Mouse (Mus musculus) erythroblast, embryonic 14.5 days (primary cell): ENCODE measurements around the gene P2rx7. TPM values are rescaled to one million over a fixed set of nuclear protein-coding genes. Genes with fewer than 3 reads are reported as not detected.
A peak's percentile ranks its signal among the peaks of the same experiment; 100 is the strongest.

ENCODE experiments used
- H3K27me3 ChIP-seq: 2 replicates; pipeline ENCODE4 v1.6.1; 2012; ENCODE audit warnings: inconsistent platforms; ENCODE audit not compliant: control insufficient read depth
- H3K36me3 ChIP-seq: 2 replicates; pipeline ENCODE4 v1.6.1; 2012; ENCODE audit warnings: mild to moderate bottlenecking, inconsistent platforms; ENCODE audit not compliant: control insufficient read depth
- H3K4me1 ChIP-seq: 2 replicates; pipeline ENCODE4 v1.6.1; 2012; ENCODE audit warnings: inconsistent platforms; ENCODE audit not compliant: control insufficient read depth
- H3K4me3 ChIP-seq: replicated peaks from 2 replicates; pipeline ENCODE3; 2012; ENCODE audit warnings: moderate library complexity, mild to moderate bottlenecking, inconsistent platforms
- H3K9me3 ChIP-seq: 2 replicates; pipeline ENCODE4 v1.6.1; 2012; ENCODE audit warnings: low read length, inconsistent platforms, mixed read lengths; ENCODE audit not compliant: control insufficient read depth
- GATA1 ChIP-seq: IDR thresholded peaks from 2 replicates; pipeline ENCODE4 v1.6.1; 2012; ENCODE audit warnings: low read length, inconsistent platforms, mixed read lengths
- TAL1 ChIP-seq: IDR thresholded peaks from 3 replicates; pipeline ENCODE4 v1.6.1; 2012; ENCODE audit warnings: low read length, inconsistent platforms, mixed read lengths
- polyA plus RNA-seq: library from polyadenylated mRNA; stranded (reverse); fragments of >175 nt; gene quantifications from 2 replicates; pipeline ENCODE4 v1.2.3, GENCODE M21; 2012

The P2rx7 gene
- polyA plus RNA-seq, 1 experiment = not detected

DNA sequence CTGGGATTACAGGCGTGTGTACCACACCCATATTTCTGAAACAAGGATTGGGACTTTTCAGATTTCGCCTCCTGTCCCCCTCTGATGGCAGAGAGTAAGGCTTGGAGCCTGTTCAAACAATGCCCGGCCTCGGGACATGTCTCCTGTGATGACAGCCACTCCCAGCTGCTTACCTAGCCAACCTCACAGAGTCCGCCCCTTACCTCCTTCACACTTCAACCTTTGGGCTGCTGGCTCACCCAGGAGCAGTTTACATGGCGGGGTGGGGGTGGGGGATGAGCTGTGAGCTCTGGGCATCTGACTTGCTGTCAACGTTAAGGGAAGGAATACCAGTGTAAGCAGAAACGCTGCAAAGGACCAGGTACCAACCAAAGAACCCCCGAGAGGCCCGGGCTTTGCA, 87.1 kb downstream of the P2rx7 start:
- H3K27me3 ChIP-seq = no peaks in the 10 kb centered on the region
- H3K36me3 ChIP-seq = peaks cover 20% of the 10 kb centered on the region
- TF ChIP-seq GATA1 (no peak), TAL1 (no peak)

DNA sequence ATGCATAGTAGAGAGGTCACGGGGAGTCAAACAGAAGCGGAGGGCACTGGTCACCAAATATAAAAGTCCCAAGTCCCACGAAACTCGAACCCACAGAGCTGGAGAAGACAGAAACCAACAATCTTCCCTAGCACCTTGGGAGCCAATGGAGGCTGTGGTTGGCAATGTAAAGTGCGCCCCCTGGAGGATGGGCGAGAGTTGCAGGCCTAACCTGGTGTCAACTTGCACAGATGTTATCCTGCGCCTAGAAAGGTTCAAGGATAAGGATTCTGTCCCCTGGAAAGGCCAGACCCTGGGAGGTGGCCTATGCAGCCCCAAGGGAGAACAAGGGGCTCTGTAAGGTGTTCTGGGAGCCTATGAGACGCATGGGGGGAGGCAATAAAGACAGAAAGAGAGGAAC, 87.6 kb downstream of the P2rx7 start:
- TF ChIP-seq GATA1 (no peak), TAL1 (no peak)
- no peaks in the 10 kb centered on the region for H3K9me3 ChIP-seq
- H3K36me3 ChIP-seq = peaks cover 23% of the 10 kb centered on the region
- H3K4me3 ChIP-seq = no peak overlapping the region
- peaks cover 20% of the 10 kb centered on the region for H3K4me1 ChIP-seq
- no peaks in the 10 kb centered on the region for H3K27me3 ChIP-seq

More for the DNA sequence above, 87.1 kb downstream of the P2rx7 start:
- Histone ChIP-seq H3K4me1 (peaks cover 23% of the 10 kb centered on the region), H3K4me3 (no peak overlapping the region), H3K9me3 (no peaks in the 10 kb centered on the region)

DNA sequence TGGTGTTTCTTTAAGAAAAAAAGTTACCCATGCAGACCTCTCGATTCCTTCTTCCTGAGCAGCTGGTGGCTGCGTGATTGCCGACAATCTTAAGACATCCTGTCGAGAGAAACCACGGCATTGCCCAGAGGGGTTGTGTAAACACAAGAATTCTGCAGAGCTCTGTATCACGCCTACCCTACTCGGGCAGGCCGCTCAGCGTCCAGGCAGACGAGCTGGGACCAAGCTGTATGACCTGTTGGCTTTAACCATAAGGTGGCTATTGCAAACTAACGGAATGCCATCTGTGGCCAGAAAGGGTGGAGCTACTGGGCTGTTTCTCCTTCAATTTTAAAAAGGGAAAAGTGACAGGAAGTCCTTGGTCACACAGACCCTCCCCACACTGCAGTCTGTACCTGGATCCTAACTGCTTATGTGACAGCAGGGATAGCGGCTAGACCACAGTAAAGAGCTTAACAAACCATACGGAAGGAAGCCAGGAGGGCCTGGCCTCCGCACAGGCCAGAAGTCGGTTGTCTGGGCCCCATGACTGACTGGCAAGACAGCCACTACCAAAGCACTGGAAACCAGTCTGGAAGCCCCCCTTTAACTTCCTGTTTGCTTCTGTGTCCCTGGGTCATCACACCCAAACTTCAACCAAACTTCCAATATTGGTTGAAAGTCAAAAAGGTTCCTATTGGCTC, 88.4 kb downstream of the P2rx7 start:
- Histone ChIP-seq H3K36me3 (peaks cover 31% of the 10 kb centered on the region), H3K4me3 (no peak overlapping the region)

DNA sequence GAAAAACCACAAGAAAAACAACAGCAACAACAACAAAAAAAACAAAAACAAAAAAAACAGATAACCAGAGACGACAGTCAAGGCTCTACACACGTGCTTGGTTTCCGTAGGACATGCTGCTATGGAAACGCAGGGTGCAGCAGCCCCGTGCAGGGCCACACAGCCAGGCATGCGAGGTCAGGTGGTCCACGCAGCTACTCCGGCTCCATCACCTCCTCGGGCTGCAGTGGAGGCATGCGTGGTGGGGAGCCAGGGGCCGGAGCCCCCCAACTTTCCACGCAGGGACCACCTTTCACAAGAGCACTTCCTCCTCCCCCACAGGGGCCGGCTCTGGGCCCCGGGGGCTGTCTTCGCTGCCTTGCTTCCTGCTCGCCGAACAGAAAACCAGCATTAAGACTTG, 90.2 kb downstream of the P2rx7 start:
- Histone ChIP-seq H3K9me3 (no peaks in the 10 kb centered on the region), H3K4me3 (peak overlapping the region; percentile 21), H3K4me1 (peaks cover 20% of the 10 kb centered on the region), H3K36me3 (peaks cover 27% of the 10 kb centered on the region), H3K27me3 (no peaks in the 10 kb centered on the region)
- TF ChIP-seq TAL1 = no peak
- no peak for TF ChIP-seq GATA1

More for the DNA sequence above, 88.4 kb downstream of the P2rx7 start:
- H3K27me3 ChIP-seq = no peaks in the 10 kb centered on the region
- TF ChIP-seq TAL1 = no peak
- TF ChIP-seq GATA1 = no peak
- H3K4me1 ChIP-seq = peaks cover 20% of the 10 kb centered on the region
- H3K9me3 ChIP-seq = no peaks in the 10 kb centered on the region

DNA sequence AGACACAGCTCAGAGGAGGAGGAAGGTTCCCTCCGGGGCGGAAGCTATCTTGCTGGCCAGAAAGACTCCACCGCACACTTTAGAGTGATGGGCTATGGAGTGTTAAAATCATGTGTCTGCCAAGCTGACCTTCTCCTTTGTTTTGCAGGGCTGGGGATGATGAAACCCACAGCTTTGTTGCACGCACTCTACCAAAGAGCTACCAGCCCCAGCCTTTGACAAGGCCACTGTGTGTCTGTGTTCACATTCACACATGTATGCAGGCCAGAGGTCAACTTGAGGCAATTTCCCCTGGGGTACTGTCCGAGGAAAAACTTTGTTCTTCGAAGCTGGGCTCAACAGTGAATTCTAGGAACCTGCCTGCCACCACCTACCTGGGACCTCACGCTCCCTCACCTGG, 92.1 kb downstream of the P2rx7 start:
- H3K36me3 ChIP-seq = peaks cover 27% of the 10 kb centered on the region
- no peak overlapping the region for H3K4me3 ChIP-seq
- no peaks in the 10 kb centered on the region for H3K9me3 ChIP-seq
- no peaks in the 10 kb centered on the region for H3K27me3 ChIP-seq
- no peak for TF ChIP-seq GATA1
- no peak for TF ChIP-seq TAL1
- H3K4me1 ChIP-seq = peaks cover 20% of the 10 kb centered on the region

DNA sequence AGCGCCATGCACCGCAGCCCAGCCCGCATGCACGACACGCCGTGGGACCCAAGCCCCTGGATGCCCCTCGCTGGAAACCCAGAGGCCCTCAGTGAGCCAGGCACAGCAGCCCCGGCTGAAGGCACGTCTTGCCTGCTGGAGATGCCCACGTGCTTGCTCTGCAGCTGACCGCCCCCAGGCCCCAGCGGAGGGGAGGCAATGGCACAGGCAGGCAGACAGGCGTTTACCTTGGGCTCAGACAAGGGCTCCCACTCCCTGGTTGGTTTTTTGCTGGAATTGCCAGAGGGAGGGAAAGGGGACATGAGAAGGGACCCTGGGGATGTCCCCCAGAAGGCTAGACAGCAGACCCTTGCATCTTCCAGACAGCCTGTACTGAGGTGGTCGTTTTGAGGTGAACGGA, 93.0 kb downstream of the P2rx7 start:
- Histone ChIP-seq H3K27me3 (no peaks in the 10 kb centered on the region), H3K4me1 (peaks cover 15% of the 10 kb centered on the region), H3K9me3 (no peaks in the 10 kb centered on the region), H3K4me3 (no peak overlapping the region), H3K36me3 (peaks cover 34% of the 10 kb centered on the region)
- TF ChIP-seq TAL1 (no peak), GATA1 (no peak)

Other genes starting within 250 kb of the P2rx7 start
- 1.8 and 2.1 TPM in 2 replicates for gene Anapc7, start 222.2 kb upstream of the P2rx7 start, polyA plus RNA-seq
- gene Atp2a2, start 141.7 kb upstream of the P2rx7 start, polyA plus RNA-seq = 1.3 and 1.4 TPM in 2 replicates
- not detected in 2 replicates for gene Ift81, start 29.4 kb upstream of the P2rx7 start, polyA plus RNA-seq
- gene P2rx4, start 63.6 kb downstream of the P2rx7 start, polyA plus RNA-seq = 0.03 and 0.24 TPM in 2 replicates
- gene Camkk2, start 135.5 kb downstream of the P2rx7 start, polyA plus RNA-seq = 2.1 and 2.4 TPM in 2 replicates
- 22.5 and 37.0 TPM in 2 replicates for gene Anapc5, start 177.4 kb downstream of the P2rx7 start, polyA plus RNA-seq
- gene Rnf34, start 206.1 kb downstream of the P2rx7 start, polyA plus RNA-seq = 0.64 and 0.77 TPM in 2 replicates